Mouse (Mus musculus): ENCODE data around the gene Clstn2.

- TF ChIP-seq CTCF (conservative IDR thresholded peaks at IDR 0.05; ENCODE audit: low read length): no peak
- TF ChIP-seq NANOG (IDR thresholded peaks at IDR 0.05; ENCODE audit: borderline replicate concordance, low read length): no peak
- TF ChIP-seq POU5F1 (IDR thresholded peaks at IDR 0.05; ENCODE audit: borderline replicate concordance, low read length): no peak
Measured at GRCm38 (mm10) chr9:97627916-97628315, 405.1 kb downstream of the Clstn2 start.

Measured in E14TG2a.4 (cell line).